Mouse (Mus musculus) embryonic facial prominence, embryonic 14.5 days (tissue): ENCODE results near the gene Txnrd2. TPM values are rescaled to one million over a fixed set of nuclear protein-coding genes. Genes with fewer than 3 reads are reported as not detected.
A peak's percentile ranks its signal among the peaks of the same experiment; 100 is the strongest.

ENCODE experiments used
- ATAC-seq: fragments of 200-750 bp; cut with Nextera tagmentation; 2 replicates; pipeline ENCODE4 v1.8.0; 2017; ENCODE audit warnings: low read depth, moderate number of reproducible peaks, moderate TSS enrichment
- DNase-seq: peaks from one replicate; pipeline ENCODE4 v3.0.0-alpha.2; 2015; ENCODE audit warnings: low spot score
- H3K27ac ChIP-seq: fragments of 300-500 bp; sonication (generic); replicated peaks from 2 replicates; pipeline ENCODE4 v1.5.1; 2014; ENCODE audit warnings: low read depth, mild to moderate bottlenecking, low read length, moderate library complexity
- H3K27me3 ChIP-seq: fragments of 300-500 bp; sonication (generic); replicated peaks from 2 replicates; pipeline ENCODE4 v1.6.1; 2014; ENCODE audit warnings: low read length; ENCODE audit not compliant: control insufficient read depth, insufficient read depth
- H3K36me3 ChIP-seq: fragments of 300-500 bp; sonication (generic); 2 replicates; pipeline ENCODE4 v1.6.1; 2014; ENCODE audit warnings: low read length, mixed read lengths; ENCODE audit not compliant: control insufficient read depth, insufficient read depth
- H3K4me1 ChIP-seq: fragments of 300-500 bp; sonication (generic); 2 replicates; pipeline ENCODE4 v1.6.1; 2014; ENCODE audit warnings: antibody characterized with exemption, low read length; ENCODE audit not compliant: control insufficient read depth, insufficient read depth
- H3K4me2 ChIP-seq: fragments of 300-500 bp; sonication (generic); 2 replicates; pipeline ENCODE4 v1.6.1; 2014; ENCODE audit warnings: low read depth, mild to moderate bottlenecking, low read length, moderate library complexity, mixed read lengths
- H3K4me3 ChIP-seq: fragments of 300-500 bp; sonication (generic); 2 replicates; pipeline ENCODE4 v1.5.1; 2014; ENCODE audit warnings: low read depth, mild to moderate bottlenecking, low read length
- H3K9ac ChIP-seq: fragments of 300-500 bp; sonication (generic); 2 replicates; pipeline ENCODE4 v1.6.1; 2014; ENCODE audit warnings: low read depth, mild to moderate bottlenecking, low read length, moderate library complexity, mixed read lengths
- H3K9me3 ChIP-seq: fragments of 300-500 bp; sonication (generic); 2 replicates; pipeline ENCODE4 v1.6.1; 2016; ENCODE audit warnings: low read length; ENCODE audit not compliant: control insufficient read depth
- WGBS: fragments of 180-500 bp; shearing (Covaris S2); extraction: QIAGEN DNeasy Blood & Tissue Kit; methylation state at CpG from one replicate; pipeline ENCODE4 v1.1.7; 2014; 5-methylcytosine and 5-hydroxymethylcytosine counted together
- polyA plus RNA-seq: library from polyadenylated mRNA; unstranded; fragments of >200 nt; fragmentation: Nextera tagmentation; extraction: Ambion mirVana; gene quantifications from 2 replicates; pipeline ENCODE4 v1.2.1, GENCODE M21; 2014

Txnrd2 gene
- polyA plus RNA-seq, 1 experiment from 2014 or later = 14.7 TPM

DNA sequence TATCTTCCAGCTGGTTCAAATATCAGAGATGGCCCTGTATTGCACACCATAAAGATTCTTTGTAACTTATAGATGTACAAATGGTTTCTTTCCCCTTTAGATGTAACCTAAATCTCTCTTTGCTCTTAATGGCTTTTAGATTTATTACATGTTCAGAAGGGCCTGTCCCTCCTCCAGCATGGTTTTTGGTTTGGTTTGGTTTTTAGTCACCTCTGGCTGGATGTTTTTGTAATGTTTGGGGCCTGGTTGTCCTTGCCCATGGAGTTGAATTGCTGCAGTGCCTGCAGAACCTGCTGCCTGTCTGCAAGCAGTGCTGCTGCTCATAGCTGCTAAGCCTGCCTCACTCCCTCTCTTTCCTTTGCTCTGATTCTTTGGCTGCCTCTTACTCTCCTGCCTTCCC, 21.1 kb downstream of the Txnrd2 start:
- no peaks in the 10 kb centered on the region for H3K9me3 ChIP-seq
- H3K4me3 ChIP-seq = no peak overlapping the region
- H3K4me2 ChIP-seq = no peak overlapping the region
- H3K9ac ChIP-seq = no peak overlapping the region
- DNase-seq = no peak
- H3K4me1 ChIP-seq = peaks cover 7% of the 10 kb centered on the region
- no peaks in the 10 kb centered on the region for H3K36me3 ChIP-seq
- no peaks in the 10 kb centered on the region for H3K27me3 ChIP-seq
- no peak overlapping the region for H3K27ac ChIP-seq
- no peak for ATAC-seq

DNA sequence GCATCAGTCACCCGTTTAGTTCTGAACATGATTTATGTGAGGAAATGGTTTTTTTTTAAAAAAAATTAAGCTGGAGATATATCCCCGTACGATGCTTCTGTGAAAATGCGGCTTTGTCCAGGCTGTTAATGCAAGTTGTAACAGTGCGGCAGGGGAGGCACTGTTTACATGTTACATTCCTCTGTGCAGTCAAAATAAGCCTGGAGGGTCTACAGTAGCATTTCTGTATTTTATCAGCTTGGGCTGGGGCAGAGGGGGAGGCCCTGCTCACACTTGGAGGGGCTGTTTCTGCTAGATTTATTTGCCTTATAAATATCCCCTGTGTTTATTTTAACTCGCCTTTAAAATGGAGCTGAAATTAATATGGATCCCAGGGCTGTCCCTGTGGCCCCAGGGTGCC, 21.9 kb downstream of the Txnrd2 start:
- 43% methylated on average over 6 of the region's 6 CpGs for WGBS
- Histone ChIP-seq H3K36me3 (no peaks in the 10 kb centered on the region), H3K27ac (0 out of 2 replicates have a peak overlapping the region, but pooled peaks have one; percentile 16), H3K9ac (no peak overlapping the region), H3K4me2 (no peak overlapping the region), H3K4me1 (peaks cover 7% of the 10 kb centered on the region), H3K4me3 (no peak overlapping the region), H3K9me3 (no peaks in the 10 kb centered on the region), H3K27me3 (no peaks in the 10 kb centered on the region)
- ATAC-seq (no peak), DNase-seq (peak; percentile 61)

DNA sequence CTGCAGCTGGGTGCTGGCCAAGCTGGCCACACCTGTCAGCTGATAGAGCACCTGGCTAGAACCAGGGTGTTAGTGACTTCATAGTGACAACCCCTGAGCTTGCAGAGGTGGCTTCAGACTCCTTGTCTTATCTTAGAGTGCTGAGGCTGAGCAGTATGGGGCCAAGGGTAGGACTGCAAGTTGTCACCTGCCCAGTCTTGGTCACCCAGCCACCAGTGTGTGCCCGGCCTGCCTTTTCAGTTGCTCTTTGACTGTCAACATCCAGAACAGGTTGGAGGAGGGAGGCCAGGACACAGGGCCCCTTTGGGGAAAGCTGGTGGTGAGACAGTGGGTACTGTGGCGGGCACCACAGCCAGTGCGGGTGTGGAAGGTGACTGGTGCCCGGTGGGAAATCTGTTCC, 22.8 kb downstream of the Txnrd2 start:
- H3K9me3 ChIP-seq = no peaks in the 10 kb centered on the region
- H3K27me3 ChIP-seq = no peaks in the 10 kb centered on the region
- no peak for DNase-seq
- H3K36me3 ChIP-seq = no peaks in the 10 kb centered on the region
- WGBS = 90% methylated on average over 4 of the region's 4 CpGs
- H3K9ac ChIP-seq = no peak overlapping the region
- peaks cover 7% of the 10 kb centered on the region for H3K4me1 ChIP-seq
- no peak overlapping the region for H3K4me2 ChIP-seq
- no peak for ATAC-seq
- no peak overlapping the region for H3K4me3 ChIP-seq
- H3K27ac ChIP-seq = no peak overlapping the region

DNA sequence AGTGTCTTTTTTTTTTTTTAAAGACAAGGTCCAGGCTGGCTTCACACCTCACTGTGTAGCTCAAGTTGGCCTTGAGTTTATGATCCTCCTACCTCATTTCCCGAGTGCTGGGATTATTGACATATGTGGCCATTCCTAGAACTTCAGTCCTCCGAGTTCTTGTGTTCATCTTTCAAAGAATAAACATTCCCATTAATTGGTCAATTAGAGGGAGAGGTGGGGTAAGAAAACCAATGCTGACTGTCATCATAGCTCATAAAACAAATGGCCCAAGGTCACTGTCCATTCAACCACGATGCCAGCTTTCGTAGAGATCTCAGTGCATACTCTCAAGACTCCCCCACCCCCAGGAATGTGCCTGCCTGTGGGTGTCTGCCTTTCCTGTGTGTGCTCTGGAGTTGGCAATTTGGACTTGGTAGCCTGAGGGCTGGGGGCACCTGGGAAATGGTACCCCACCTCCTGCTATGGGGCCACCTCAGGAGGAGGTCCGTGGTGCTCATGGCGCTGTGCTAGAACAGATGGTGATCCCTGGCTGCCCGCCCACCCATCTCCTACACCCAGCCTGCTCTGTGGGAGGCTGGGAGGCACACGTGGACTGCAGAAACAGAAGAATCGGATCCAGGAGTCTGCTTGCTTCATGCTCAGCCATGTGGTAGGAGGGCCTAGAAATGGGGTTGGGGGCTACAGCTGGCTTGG, 25.4 kb downstream of the Txnrd2 start:
- no peak overlapping the region for H3K4me3 ChIP-seq
- no peaks in the 10 kb centered on the region for H3K27me3 ChIP-seq
- H3K36me3 ChIP-seq = peaks cover under 1% of the 10 kb centered on the region; the same call in 1 of the 2 replicates
- WGBS = 32% methylated on average over 9 of the region's 9 CpGs
- peaks cover 7% of the 10 kb centered on the region for H3K4me1 ChIP-seq
- no peaks in the 10 kb centered on the region for H3K9me3 ChIP-seq
- peak; percentile 53; the same call in 1 of the 2 replicates for ATAC-seq
- no peak overlapping the region for H3K4me2 ChIP-seq
- peak; percentile 43 for DNase-seq
- no peak overlapping the region for H3K27ac ChIP-seq
- H3K9ac ChIP-seq = no peak overlapping the region

DNA sequence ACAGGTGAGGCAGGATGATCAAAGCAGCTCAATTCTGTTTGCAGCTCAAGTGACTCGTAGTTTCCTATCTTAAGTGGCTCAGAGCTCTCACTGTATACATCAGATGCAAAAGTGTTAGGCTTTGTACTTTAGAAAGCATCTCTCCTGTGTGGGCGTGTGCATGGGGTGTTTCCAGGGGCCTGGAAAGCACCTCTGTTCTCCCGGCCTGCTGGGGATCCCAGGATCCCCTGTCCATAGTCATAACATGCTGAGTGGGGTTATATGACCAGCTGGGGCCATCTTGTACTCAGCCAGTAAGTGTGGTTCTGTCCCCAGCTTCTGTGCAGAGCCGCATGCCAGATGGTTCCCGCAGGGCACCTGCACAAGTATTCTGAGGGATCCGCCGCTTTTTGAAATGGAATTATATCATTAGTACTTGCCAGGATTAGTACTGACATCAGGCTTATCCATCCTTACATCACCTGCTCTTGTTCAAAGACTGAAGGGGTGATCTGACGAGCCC, 26.2 kb downstream of the Txnrd2 start:
- no peak; the same call in 1 of the 2 replicates for ATAC-seq
- no peak overlapping the region for H3K27ac ChIP-seq
- no peak overlapping the region for H3K9ac ChIP-seq
- WGBS = 61% methylated on average over 8 of the region's 8 CpGs
- peaks cover 7% of the 10 kb centered on the region for H3K4me1 ChIP-seq
- H3K27me3 ChIP-seq = no peaks in the 10 kb centered on the region
- H3K4me2 ChIP-seq = no peak overlapping the region
- H3K36me3 ChIP-seq = peaks cover 5% of the 10 kb centered on the region; the same call in 1 of the 2 replicates
- peak; percentile 28 for DNase-seq
- no peak overlapping the region for H3K4me3 ChIP-seq
- no peaks in the 10 kb centered on the region for H3K9me3 ChIP-seq

DNA sequence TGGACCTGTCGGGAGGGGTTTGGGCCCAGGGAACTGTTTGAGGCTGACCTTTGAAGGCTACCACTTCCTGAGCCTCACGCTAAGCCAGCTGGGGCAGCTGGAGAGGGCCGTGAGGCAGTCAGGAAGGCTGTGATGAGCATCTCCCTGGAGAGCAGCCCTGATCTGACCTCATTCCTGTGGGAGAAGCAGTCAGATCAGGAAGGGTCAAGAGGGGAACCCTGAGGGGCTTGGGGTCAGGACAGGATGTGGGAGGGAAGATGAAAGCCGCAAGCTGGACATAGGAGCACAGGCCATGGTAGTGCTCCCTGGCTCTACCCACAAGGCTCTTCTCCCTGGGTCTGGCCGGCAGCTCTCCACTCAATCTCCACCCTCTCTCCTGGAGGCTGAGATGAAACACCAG, 27.7 kb downstream of the Txnrd2 start:
- no peak overlapping the region for H3K27ac ChIP-seq
- H3K4me2 ChIP-seq = no peak overlapping the region
- peaks cover 8% of the 10 kb centered on the region for H3K4me1 ChIP-seq
- H3K4me3 ChIP-seq = no peak overlapping the region
- no peak overlapping the region for H3K9ac ChIP-seq
- H3K27me3 ChIP-seq = no peaks in the 10 kb centered on the region
- ATAC-seq (no peak), DNase-seq (no peak)
- WGBS = 36% methylated on average over 4 of the region's 5 CpGs
- no peaks in the 10 kb centered on the region for H3K9me3 ChIP-seq
- H3K36me3 ChIP-seq = peaks cover 5% of the 10 kb centered on the region; the same call in 1 of the 2 replicates

DNA sequence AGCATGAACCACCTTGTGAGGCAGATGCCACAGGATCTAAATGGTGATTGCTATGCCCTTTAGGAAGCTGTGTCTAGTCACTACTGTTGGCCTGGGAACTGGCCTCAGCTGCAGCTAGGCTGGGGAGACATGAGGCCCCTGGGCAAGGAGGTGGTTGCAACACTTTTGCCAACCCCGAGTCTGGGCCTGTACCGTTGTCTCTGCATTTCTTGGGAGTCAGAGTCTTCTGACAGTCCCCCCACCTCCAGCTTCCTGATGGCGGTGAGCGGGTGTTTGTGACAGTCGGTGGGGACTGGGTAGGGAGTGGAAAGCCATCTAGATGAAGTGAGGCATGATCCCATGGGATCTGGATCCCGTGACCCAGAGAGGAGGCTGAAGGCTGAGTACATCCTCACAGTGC, 29.2 kb downstream of the Txnrd2 start:
- no peak overlapping the region for H3K9ac ChIP-seq
- no peak for ATAC-seq
- H3K27ac ChIP-seq = no peak overlapping the region
- H3K27me3 ChIP-seq = no peaks in the 10 kb centered on the region
- no peak overlapping the region for H3K4me2 ChIP-seq
- peaks cover 5% of the 10 kb centered on the region; the same call in 1 of the 2 replicates for H3K36me3 ChIP-seq
- peaks cover 24% of the 10 kb centered on the region for H3K4me1 ChIP-seq
- no peak for DNase-seq
- no peaks in the 10 kb centered on the region for H3K9me3 ChIP-seq
- 88% methylated on average over 4 of the region's 6 CpGs for WGBS
- no peak overlapping the region for H3K4me3 ChIP-seq

- Histone ChIP-seq H3K27me3 (no peaks in the 10 kb centered on the region), H3K9ac (no peak overlapping the region), H3K4me2 (no peak overlapping the region), H3K27ac (peak overlapping the region; percentile 75; the same call in 1 of the 2 replicates), H3K4me1 (peaks cover 34% of the 10 kb centered on the region), H3K4me3 (no peak overlapping the region), H3K36me3 (peaks cover 5% of the 10 kb centered on the region; the same call in 1 of the 2 replicates), H3K9me3 (no peaks in the 10 kb centered on the region)
- no peak for ATAC-seq
- DNase-seq = no peak
These were observed 32.5 kb downstream of the Txnrd2 start for GRCm38 (mm10) chr16:18458661-18459060.
